26 mouse cellular contexts compared by ENCODE assay signal in the genomic region with DNA sequence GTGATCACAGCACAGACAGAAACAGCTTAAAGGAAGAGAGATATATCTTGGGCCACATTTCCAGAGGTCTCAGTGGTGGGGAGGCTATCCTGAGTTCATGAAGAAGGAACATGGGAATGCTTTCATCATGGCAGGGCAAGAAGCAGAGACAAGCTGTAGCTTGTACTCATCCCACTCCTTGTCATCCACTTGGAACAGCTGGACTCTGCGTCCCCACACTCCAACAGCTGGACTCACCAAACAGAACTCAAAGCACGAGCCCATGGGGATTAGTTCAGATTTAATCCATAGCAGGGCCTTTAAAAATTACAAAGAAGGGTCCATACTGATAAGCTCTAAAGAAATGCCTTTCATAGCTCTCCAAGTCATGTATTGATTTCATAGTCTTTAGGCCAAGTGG.
DNase-seq lines count a peak whose midpoint lies in the region; ATAC-seq lines count a peak whose summit lies in the region.
"Had no signal": no experiment of that assay in that cellular context is flagged by ENCODE, and none has a peak within 500 bp of the region (broad histone marks: within the 10 kb centered on the region; RNA-seq: fewer than 3 reads in every experiment).

No protein-coding gene starts in this region.

- H3K27me3 ChIP-seq in heart, embryonic 16.5 days (ENCODE audit: control insufficient read depth, insufficient read depth, low read length): no peaks in the 10 kb centered on the region
- H3K27me3 ChIP-seq: heart, embryonic 12.5 days; limb, embryonic 12.5 days; liver, embryonic 13.5 days; neural tube, embryonic 15.5 days had no signal

- H3K4me1 ChIP-seq in heart, embryonic 16.5 days (ENCODE audit: control insufficient read depth, insufficient read depth, low read length): no peaks in the 10 kb centered on the region
- H3K4me1 ChIP-seq: heart, embryonic 12.5 days; limb, embryonic 12.5 days; liver, embryonic 13.5 days; midbrain, embryonic 10.5 days; neural tube, embryonic 15.5 days had no signal

- ATAC-seq in heart, embryonic 16.5 days (replicated peaks; ENCODE audit: extremely low read depth, insufficient read depth, low FRiP score): 0 out of 2 replicates have a peak, but pooled peaks have one; percentile 14
- ATAC-seq: CD4-positive, CD25-positive, alpha-beta regulatory T cell, adult 4 months; forebrain, embryonic 16.5 days; inflammation-experienced regulatory T-cells, adult 6 months had no signal

- DNase-seq in heart, postnatal 14 days: no peak
- DNase-seq in urinary bladder, postnatal 14 days (ENCODE audit: low spot score): peak; percentile 39
- DNase-seq in urinary bladder, postnatal 10 days (ENCODE audit: low spot score): no peak
- DNase-seq in lung, postnatal 25 days (ENCODE audit: low spot score): peak; percentile 23
- DNase-seq in urinary bladder, postnatal 36 days (ENCODE audit: low spot score in 2 of 2): peak; percentile 10 to 16
- no peak for DNase-seq in thymus, postnatal 10 days (ENCODE audit: low spot score in 2 of 2)
- no peak for DNase-seq in cerebellum, postnatal 36 days
- DNase-seq: adrenal gland, postnatal 14 days; cerebellum, adult 8-10 months; gastrocnemius, postnatal 25 days; heart, adult 18-20 months; heart, postnatal 4 days; kidney, adult 2 months; kidney, postnatal 14 days; layer of hippocampus, postnatal 36 days; liver, embryonic 13.5 days; thymus, postnatal 36 days had no signal

- H3K9ac ChIP-seq in heart, embryonic 16.5 days (ENCODE audit: low read length): no peak overlapping the region
- H3K9ac ChIP-seq: heart, embryonic 12.5 days; hindbrain, embryonic 14.5 days; limb, embryonic 12.5 days; liver, embryonic 13.5 days; neural tube, embryonic 15.5 days had no signal

- H3K4me3 ChIP-seq in heart, embryonic 16.5 days (ENCODE audit: low read length): no peak overlapping the region
- H3K4me3 ChIP-seq: heart, embryonic 12.5 days; limb, embryonic 12.5 days; liver, embryonic 13.5 days; midbrain, embryonic 10.5 days; neural tube, embryonic 15.5 days had no signal

- 80% methylated on average over 2 of the region's 2 CpGs for WGBS in heart, embryonic 16.5 days

- no peak overlapping the region for H3K27ac ChIP-seq in heart, embryonic 16.5 days (ENCODE audit: low read length)
- H3K27ac ChIP-seq: hindbrain, embryonic 14.5 days; limb, embryonic 12.5 days; liver, embryonic 13.5 days; midbrain, embryonic 10.5 days; neural tube, embryonic 15.5 days had no signal

- intact Hi-C loops in heart, postnatal 14 days (cut with DNase I): no loop called here

- no peak overlapping the region for H3K4me2 ChIP-seq in heart, embryonic 16.5 days (ENCODE audit: low read depth, low read length)
- H3K4me2 ChIP-seq: heart, embryonic 12.5 days; hindbrain, embryonic 14.5 days; limb, embryonic 12.5 days; liver, embryonic 13.5 days; neural tube, embryonic 15.5 days had no signal

- H3K36me3 ChIP-seq in heart, embryonic 16.5 days (ENCODE audit: control insufficient read depth, insufficient read depth): no peaks in the 10 kb centered on the region
- H3K36me3 ChIP-seq: heart, embryonic 12.5 days; limb, embryonic 12.5 days; liver, embryonic 13.5 days; midbrain, embryonic 10.5 days; neural tube, embryonic 15.5 days had no signal

- H3K9me3 ChIP-seq in heart, embryonic 16.5 days (replicated peaks; ENCODE audit: control insufficient read depth, low read length): no peaks in the 10 kb centered on the region
- H3K9me3 ChIP-seq: limb, embryonic 12.5 days; liver, embryonic 13.5 days; midbrain, embryonic 10.5 days; neural tube, embryonic 15.5 days had no signal

Comparison
In these comparisons a context has a peak if more than half of its experiments do, and no peak if none do; other contexts are left out.
1. DNase-seq: peak in urinary bladder, postnatal 14 days (single experiment), lung, postnatal 25 days (single experiment) and urinary bladder, postnatal 36 days (2 of 2); none in heart, postnatal 14 days (0 of 2), urinary bladder, postnatal 10 days (single experiment), thymus, postnatal 10 days (0 of 2) and cerebellum, postnatal 36 days (0 of 2).